Mouse (Mus musculus): ENCODE measurements around the gene Pou2f2.

The Pou2f2 gene

GRCm38 (mm10) chr7:25099581-25099980 lies 79.9 kb downstream of the Pou2f2 start:
- DNase-seq (ENCODE audit: low spot score in 2 of 2) = no peak

- DNase-seq (ENCODE audit: low spot score in 2 of 2) = no peak
Measured at GRCm38 (mm10) chr7:25098169-25098568, 81.4 kb downstream of the Pou2f2 start.

- no peak for DNase-seq (ENCODE audit: low spot score in 2 of 2)
Measured at GRCm38 (mm10) chr7:25089875-25090274, 89.7 kb downstream of the Pou2f2 start.

GRCm38 (mm10) chr7:25088968-25089367 lies 90.6 kb downstream of the Pou2f2 start:
- no peak for DNase-seq (ENCODE audit: low spot score in 2 of 2)

GRCm38 (mm10) chr7:25088531-25088930 lies 91.0 kb downstream of the Pou2f2 start:
- no peak for DNase-seq (ENCODE audit: low spot score in 2 of 2)

GRCm38 (mm10) chr7:25087972-25088371 lies 91.6 kb downstream of the Pou2f2 start:
- DNase-seq (ENCODE audit: low spot score in 2 of 2) = no peak

GRCm38 (mm10) chr7:25087256-25087912 lies 92.1 kb downstream of the Pou2f2 start:
- peak in 1 of 2 experiments; percentile 33 for DNase-seq (ENCODE audit: low spot score in 2 of 2)

GRCm38 (mm10) chr7:25086656-25087055 lies 92.9 kb downstream of the Pou2f2 start:
- DNase-seq (ENCODE audit: low spot score in 2 of 2) = no peak

- DNase-seq (ENCODE audit: low spot score in 2 of 2) = no peak
Measured at GRCm38 (mm10) chr7:25084621-25085020, 94.9 kb downstream of the Pou2f2 start.

GRCm38 (mm10) chr7:25082510-25082909 lies 97.0 kb downstream of the Pou2f2 start:
- peak in 1 of 2 experiments; percentile 63 for DNase-seq (ENCODE audit: low spot score in 2 of 2)

- no peak for DNase-seq (ENCODE audit: low spot score in 2 of 2)
Measured at GRCm38 (mm10) chr7:25080431-25080830, 99.1 kb downstream of the Pou2f2 start.

GRCm38 (mm10) chr7:25079496-25080026 lies 100.0 kb downstream of the Pou2f2 start:
- no peak for DNase-seq (ENCODE audit: low spot score in 2 of 2)

GRCm38 (mm10) chr7:25077414-25077755 lies 102.1 kb downstream of the Pou2f2 start:
- DNase-seq (ENCODE audit: low spot score in 2 of 2) = no peak

- peak; percentile 99 to 100 for DNase-seq (ENCODE audit: low spot score in 2 of 2)
Measured at GRCm38 (mm10) chr7:25076663-25077413, 102.7 kb downstream of the Pou2f2 start.

GRCm38 (mm10) chr7:25076296-25076662 lies 103.2 kb downstream of the Pou2f2 start:
- DNase-seq (ENCODE audit: low spot score in 2 of 2) = no peak

- DNase-seq (ENCODE audit: low spot score in 2 of 2) = peak; percentile 78 to 89
Measured at GRCm38 (mm10) chr7:25073924-25074323, 105.6 kb downstream of the Pou2f2 start.

GRCm38 (mm10) chr7:25072716-25073390 lies 106.7 kb downstream of the Pou2f2 start:
- peak; percentile 88 to 93 for DNase-seq (ENCODE audit: low spot score in 2 of 2)

- DNase-seq (ENCODE audit: low spot score in 2 of 2) = no peak
Measured at GRCm38 (mm10) chr7:25071979-25072715, 107.4 kb downstream of the Pou2f2 start, which contains the start of the genes Grik5 and Zfp574. Grik5 (minus strand) TSS chr7:25072346. Zfp574 (plus strand) TSS chr7:25072567.

- peak; percentile 79 to 91 for DNase-seq (ENCODE audit: low spot score in 2 of 2)
Measured at GRCm38 (mm10) chr7:25068724-25069123, 110.8 kb downstream of the Pou2f2 start.

GRCm38 (mm10) chr7:25067909-25068656 lies 111.4 kb downstream of the Pou2f2 start:
- no peak for DNase-seq (ENCODE audit: low spot score in 2 of 2)

GRCm38 (mm10) chr7:25067338-25067737 lies 112.2 kb downstream of the Pou2f2 start:
- DNase-seq (ENCODE audit: low spot score in 2 of 2) = no peak
